16 mouse cellular contexts compared by ENCODE assay signal in the genomic region with DNA sequence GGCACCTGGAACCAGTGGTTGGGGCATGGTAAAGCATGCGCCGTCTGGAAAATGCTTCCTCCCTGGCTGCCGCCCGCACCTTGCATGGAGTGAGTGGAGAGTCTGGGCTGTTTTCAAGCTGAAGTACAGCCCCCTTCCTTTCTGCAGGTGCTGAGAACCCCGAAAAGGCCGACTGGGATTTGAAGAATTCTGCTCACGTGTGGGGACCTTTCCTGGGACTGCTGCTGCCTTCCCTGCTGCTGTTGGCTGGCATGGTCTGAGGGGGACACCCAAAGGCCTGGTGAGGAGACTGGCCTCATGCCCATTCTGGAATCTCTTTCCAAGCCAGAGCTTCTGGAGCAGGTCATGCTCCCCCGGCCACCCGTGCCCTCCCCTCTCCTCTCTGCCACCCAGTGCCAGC. TPM values are rescaled to one million over a fixed set of nuclear protein-coding genes. Genes with fewer than 3 reads are reported as not detected.
DNase-seq lines count a peak whose midpoint lies in the region; ATAC-seq and TF ChIP-seq lines count a peak whose summit lies in the region.
"Had no signal": no experiment of that assay in that cellular context is flagged by ENCODE, and none has a peak within 500 bp of the region (broad histone marks: within the 10 kb centered on the region; RNA-seq: fewer than 3 reads in every experiment).

No protein-coding gene starts in this region.

- 83% methylated on average over 9 of the region's 9 CpGs for WGBS in neural tube, embryonic 12.5 days
- 73% methylated on average over 9 of the region's 9 CpGs for WGBS in hindbrain, embryonic 13.5 days
- WGBS in midbrain, embryonic 13.5 days, result 83% methylated on average over 9 of the region's 9 CpGs
- 92% methylated on average over 9 of the region's 9 CpGs for WGBS in thymus, adult 2 months

- H3K4me3 ChIP-seq in neural tube, embryonic 12.5 days, result no peak overlapping the region
- H3K4me3 ChIP-seq in hindbrain, embryonic 13.5 days, result no peak overlapping the region
- no peak overlapping the region for H3K4me3 ChIP-seq in midbrain, embryonic 13.5 days (replicated peaks)
- no peak overlapping the region for H3K4me3 ChIP-seq in thymus, adult 2 months (ENCODE audit: control insufficient read depth, insufficient read depth, low read length)
- H3K4me3 ChIP-seq: left cerebral cortex, adult 2 months; stomach, embryonic 15.5 days had no signal

- 0 out of 2 replicates have a peak overlapping the region, but pooled peaks have one; percentile 64 for H3K4me2 ChIP-seq in neural tube, embryonic 12.5 days (replicated peaks)
- H3K4me2 ChIP-seq in hindbrain, embryonic 13.5 days, result no peak overlapping the region
- H3K4me2 ChIP-seq in midbrain, embryonic 13.5 days (replicated peaks), result 0 out of 2 replicates have a peak overlapping the region, but pooled peaks have one; percentile 60
- H3K4me2 ChIP-seq: embryonic facial prominence, embryonic 15.5 days had no signal

- no peak for TF ChIP-seq CTCF in thymus, adult 2 months (IDR thresholded peaks at IDR 0.05; ENCODE audit: borderline replicate concordance, control insufficient read depth, extremely low read depth, insufficient read depth, low read length, poor library complexity)

- no peak for DNase-seq in neural tube, embryonic 10.5 days (ENCODE audit: extremely low spot score, low spot score)
- DNase-seq in right cerebral cortex, postnatal 4 days, result no peak
- no peak for DNase-seq in layer of hippocampus, postnatal 36 days
- DNase-seq in thymus, adult 2 months, result no peak
- DNase-seq: adrenal gland, postnatal 10 days; cerebellum, adult 18-20 months; kidney, adult 8-10 months; kidney, postnatal 4 days; lung, postnatal 14 days had no signal

- ATAC-seq in neural tube, embryonic 12.5 days (ENCODE audit: low FRiP score, low read depth), result no peak
- ATAC-seq in hindbrain, embryonic 13.5 days (ENCODE audit: low FRiP score), result no peak
- no peak for ATAC-seq in midbrain, embryonic 13.5 days

- peaks cover 24% of the 10 kb centered on the region for H3K4me1 ChIP-seq in neural tube, embryonic 12.5 days
- peaks cover 49% of the 10 kb centered on the region for H3K4me1 ChIP-seq in hindbrain, embryonic 13.5 days (replicated peaks)
- H3K4me1 ChIP-seq in midbrain, embryonic 13.5 days (replicated peaks), result peaks cover 46% of the 10 kb centered on the region
- H3K4me1 ChIP-seq in thymus, adult 2 months (replicated peaks; ENCODE audit: control insufficient read depth, insufficient read depth, low read length), result peaks cover 11% of the 10 kb centered on the region

- H3K27ac ChIP-seq in neural tube, embryonic 12.5 days, result no peak overlapping the region
- 0 out of 2 replicates have a peak overlapping the region, but pooled peaks have one; percentile 81 for H3K27ac ChIP-seq in hindbrain, embryonic 13.5 days
- H3K27ac ChIP-seq in midbrain, embryonic 13.5 days, result peak overlapping the region; percentile 79; the same call in 1 of the 2 replicates
- no peak overlapping the region for H3K27ac ChIP-seq in thymus, adult 2 months (ENCODE audit: control insufficient read depth, insufficient read depth, low read length)
- H3K27ac ChIP-seq: embryonic facial prominence, embryonic 15.5 days; stomach, embryonic 15.5 days had no signal

- no peak overlapping the region for H3K9ac ChIP-seq in neural tube, embryonic 12.5 days
- H3K9ac ChIP-seq in hindbrain, embryonic 13.5 days, result peak overlapping the region; percentile 67; the same call in 1 of the 2 replicates
- 0 out of 2 replicates have a peak overlapping the region, but pooled peaks have one; percentile 56 for H3K9ac ChIP-seq in midbrain, embryonic 13.5 days (replicated peaks)
- H3K9ac ChIP-seq: embryonic facial prominence, embryonic 15.5 days; stomach, embryonic 15.5 days had no signal

- H3K27me3 ChIP-seq in neural tube, embryonic 12.5 days (replicated peaks), result peaks cover 28% of the 10 kb centered on the region
- peaks cover 29% of the 10 kb centered on the region for H3K27me3 ChIP-seq in hindbrain, embryonic 13.5 days
- peaks cover 6% of the 10 kb centered on the region for H3K27me3 ChIP-seq in midbrain, embryonic 13.5 days
- H3K27me3 ChIP-seq in thymus, adult 2 months (ENCODE audit: control insufficient read depth, insufficient read depth, low read length), result no peaks in the 10 kb centered on the region

- no peak for TF ChIP-seq POLR2A in thymus, adult 2 months (IDR thresholded peaks at IDR 0.05; ENCODE audit: control insufficient read depth, extremely low read depth, insufficient read depth, low read length, poor library complexity)

- peaks cover 24% of the 10 kb centered on the region for H3K36me3 ChIP-seq in neural tube, embryonic 12.5 days
- H3K36me3 ChIP-seq in hindbrain, embryonic 13.5 days, result peaks cover 28% of the 10 kb centered on the region
- H3K36me3 ChIP-seq in midbrain, embryonic 13.5 days, result peaks cover 26% of the 10 kb centered on the region
- peaks cover 7% of the 10 kb centered on the region for H3K36me3 ChIP-seq in thymus, adult 2 months (ENCODE audit: control insufficient read depth, insufficient read depth, low read length)

- no peaks in the 10 kb centered on the region for H3K9me3 ChIP-seq in neural tube, embryonic 12.5 days
- no peaks in the 10 kb centered on the region for H3K9me3 ChIP-seq in hindbrain, embryonic 13.5 days
- H3K9me3 ChIP-seq in midbrain, embryonic 13.5 days, result no peaks in the 10 kb centered on the region
- H3K9me3 ChIP-seq: embryonic facial prominence, embryonic 15.5 days; stomach, embryonic 15.5 days had no signal

RNA-seq across cellular contexts. Expression of gene Pi16, which starts 10.2 kb away (rescaled TPM):
- 1.2 and 1.3 TPM in 2 replicates for polyA plus RNA-seq in neural tube, embryonic 12.5 days (2016; fragmentation: Nextera tagmentation; extraction: Ambion mirVana)
- 1.3 and 2.0 TPM in 2 replicates for polyA plus RNA-seq in hindbrain, embryonic 13.5 days (2015; fragmentation: Nextera tagmentation; extraction: Ambion mirVana)
- polyA plus RNA-seq in midbrain, embryonic 13.5 days (2015; fragmentation: Nextera tagmentation; extraction: Ambion mirVana), result 1.9 and 2.2 TPM in 2 replicates
- total RNA-seq in layer of hippocampus, postnatal 36 days (2021), result 1 to 10 TPM; 1.2 to 1.4 TPM
- polyA plus RNA-seq in thymus, adult 2 months (2012; rRNA removed), result 22.7 and 24.5 TPM in 2 replicates
- total RNA-seq: megakaryocyte-erythroid progenitor cell, adult 5-6 weeks had no signal

RNA-seq across cellular contexts. Expression of gene Mtch1, which starts 20.0 kb away (rescaled TPM):
- polyA plus RNA-seq in neural tube, embryonic 12.5 days (2016; fragmentation: Nextera tagmentation; extraction: Ambion mirVana), result 468 and 479 TPM in 2 replicates
- 423 TPM in 2 replicates for polyA plus RNA-seq in hindbrain, embryonic 13.5 days (2015; fragmentation: Nextera tagmentation; extraction: Ambion mirVana)
- polyA plus RNA-seq in midbrain, embryonic 13.5 days (2015; fragmentation: Nextera tagmentation; extraction: Ambion mirVana), result 398 and 461 TPM in 2 replicates
- total RNA-seq in layer of hippocampus, postnatal 36 days (2021), result 100 to 1,000 TPM; 568 to 611 TPM
- polyA plus RNA-seq in thymus, adult 2 months (2012; rRNA removed), result 332 and 354 TPM in 2 replicates

RNA-seq across cellular contexts. Expression of gene Fgd2, which starts 33.0 kb away (rescaled TPM):
- polyA plus RNA-seq in neural tube, embryonic 12.5 days (2016; fragmentation: Nextera tagmentation; extraction: Ambion mirVana), result 3.7 and 4.2 TPM in 2 replicates
- polyA plus RNA-seq in hindbrain, embryonic 13.5 days (2015; fragmentation: Nextera tagmentation; extraction: Ambion mirVana), result 3.8 and 5.3 TPM in 2 replicates
- 3.2 and 3.3 TPM in 2 replicates for polyA plus RNA-seq in midbrain, embryonic 13.5 days (2015; fragmentation: Nextera tagmentation; extraction: Ambion mirVana)
- 1 to 10 TPM; 4.2 to 6.9 TPM for total RNA-seq in layer of hippocampus, postnatal 36 days (2021)
- polyA plus RNA-seq in thymus, adult 2 months (2012; rRNA removed), result 40.0 and 56.0 TPM in 2 replicates

RNA-seq across cellular contexts. Expression of gene BC004004, which starts 59.1 kb away (rescaled TPM):
- polyA plus RNA-seq in neural tube, embryonic 12.5 days (2016; fragmentation: Nextera tagmentation; extraction: Ambion mirVana), result 74.8 and 75.3 TPM in 2 replicates
- 108 and 111 TPM in 2 replicates for polyA plus RNA-seq in hindbrain, embryonic 13.5 days (2015; fragmentation: Nextera tagmentation; extraction: Ambion mirVana)
- polyA plus RNA-seq in midbrain, embryonic 13.5 days (2015; fragmentation: Nextera tagmentation; extraction: Ambion mirVana), result 99.1 and 105 TPM in 2 replicates
- 10 to 100 TPM; 77.6 to 80.4 TPM for total RNA-seq in layer of hippocampus, postnatal 36 days (2021)
- 46.0 and 61.3 TPM in 2 replicates for polyA plus RNA-seq in thymus, adult 2 months (2012; rRNA removed)

Comparison
In these comparisons a context has a peak if more than half of its experiments do, and no peak if none do; other contexts are left out.
1. H3K27ac ChIP-seq: peak in hindbrain, embryonic 13.5 days (single experiment) and midbrain, embryonic 13.5 days (single experiment); none in neural tube, embryonic 12.5 days (single experiment) and thymus, adult 2 months (single experiment).